Mouse (Mus musculus) CH12.LX (cell line): ENCODE measurements around the gene Gm9573. TPM values are rescaled to one million over a fixed set of nuclear protein-coding genes. Genes with fewer than 3 reads are reported as not detected.
A peak's percentile ranks its signal among the peaks of the same experiment; 100 is the strongest.

ENCODE experiments used
- DNase-seq: peaks from one replicate; pipeline ENCODE4 v3.0.0-alpha.2; 2013; ENCODE audit errors: extremely low read depth
- H3K27ac ChIP-seq: 2 replicates; pipeline ENCODE4 v1.5.1; 2012; ENCODE audit warnings: low read depth, mild to moderate bottlenecking, control low read depth, moderate library complexity; ENCODE audit not compliant: insufficient read depth
- H3K27me3 ChIP-seq: replicated peaks from 2 replicates; pipeline ENCODE3; 2012; ENCODE audit warnings: inconsistent platforms
- H3K36me3 ChIP-seq, 2 experiments: replicated peaks in 1 of 2; 2 replicates each; pipeline versions ENCODE3 to v1.6.1; 2012; ENCODE audit warnings: inconsistent platforms in 1 of 2, low read length in 1 of 2, mild to moderate bottlenecking in 1 of 2, mixed read lengths in 1 of 2, moderate library complexity in 1 of 2; ENCODE audit not compliant: control insufficient read depth in 1 of 2, insufficient read depth in 1 of 2
- H3K4me1 ChIP-seq, 2 experiments: 2 replicates each; pipeline ENCODE4 v1.6.1; 2012; ENCODE audit warnings: inconsistent platforms in 1 of 2, moderate library complexity in 1 of 2; ENCODE audit not compliant: insufficient read depth in 2 of 2, control insufficient read depth in 1 of 2
- H3K4me2 ChIP-seq: 2 replicates; pipeline ENCODE4 v1.6.1; 2012; ENCODE audit warnings: low read depth, mild to moderate bottlenecking, control low read depth; ENCODE audit not compliant: poor library complexity, insufficient read depth, severe bottlenecking
- H3K4me3 ChIP-seq, 3 experiments: fragments of 150-350 bp in 1 of 3; sonication (generic) in 1 of 3; replicated peaks in 1 of 3; 2 replicates each; pipeline versions ENCODE3 to v1.5.1; 2011 to 2012; ENCODE audit warnings: low read depth in 2 of 3, low read length in 2 of 3, mild to moderate bottlenecking in 2 of 3, moderate library complexity in 2 of 3, control low read depth in 1 of 3, improper control_type of control experiment in 1 of 3, inconsistent platforms in 1 of 3, mixed read lengths in 1 of 3; ENCODE audit not compliant: poor library complexity in 1 of 3
- H3K79me2 ChIP-seq: replicated peaks from 2 replicates; pipeline ENCODE4 v1.6.1; 2012; ENCODE audit warnings: mild to moderate bottlenecking, moderate library complexity; ENCODE audit not compliant: control insufficient read depth, poor library complexity, insufficient read depth, severe bottlenecking; ENCODE audit errors: extremely low read depth
- H3K9ac ChIP-seq: 2 replicates; pipeline ENCODE4 v1.6.1; 2012; ENCODE audit warnings: low read depth, mild to moderate bottlenecking, control low read depth, moderate library complexity; ENCODE audit not compliant: insufficient read depth
- H3K9me3 ChIP-seq: replicated peaks from 2 replicates; pipeline ENCODE3; 2012; ENCODE audit warnings: low read length, inconsistent platforms, mixed read lengths
- BHLHE40 ChIP-seq: IDR thresholded peaks from 2 replicates; pipeline ENCODE4 v1.6.1; 2011; ENCODE audit warnings: mild to moderate bottlenecking, low read depth, low read length, improper control_type of control experiment
- CHD1 ChIP-seq: IDR thresholded peaks from 2 replicates; pipeline ENCODE4 v1.6.1; 2012; ENCODE audit warnings: low read depth, low read length, improper control_type of control experiment, inconsistent platforms
- CTCF ChIP-seq, 2 experiments: IDR thresholded peaks in 1 of 2; conservative IDR thresholded peaks in 1 of 2; 2 replicates each; pipeline ENCODE4 v1.5.1; 2011 to 2012; ENCODE audit warnings: low read depth in 2 of 2, low read length in 2 of 2, improper control_type of control experiment in 1 of 2, inconsistent platforms in 1 of 2, mild to moderate bottlenecking in 1 of 2, moderate library complexity in 1 of 2
- E2F4 ChIP-seq: IDR thresholded peaks from 2 replicates; pipeline ENCODE4 v1.6.1; 2011; ENCODE audit warnings: low read depth, low read length, improper control_type of control experiment; ENCODE audit not compliant: insufficient replicate concordance
- ELF1 ChIP-seq: IDR thresholded peaks from 2 replicates; pipeline ENCODE4 v1.6.1; 2014; ENCODE audit warnings: low read depth, mild to moderate bottlenecking, inconsistent platforms, low read length, improper control_type of control experiment
- ETS1 ChIP-seq: conservative IDR thresholded peaks from 2 replicates; pipeline ENCODE4 v1.6.1; 2012; ENCODE audit warnings: low read depth, mild to moderate bottlenecking, inconsistent platforms, low read length, improper control_type of control experiment, moderate library complexity
- JUND ChIP-seq: conservative IDR thresholded peaks from 2 replicates; pipeline ENCODE4 v1.6.1; 2011; ENCODE audit warnings: low read depth, low read length, improper control_type of control experiment
- KAT2A ChIP-seq: IDR thresholded peaks from 2 replicates; pipeline ENCODE4 v1.6.1; 2012; ENCODE audit warnings: low read length, improper control_type of control experiment, inconsistent platforms; ENCODE audit not compliant: insufficient replicate concordance
- MEF2A ChIP-seq: IDR thresholded peaks from 2 replicates; pipeline ENCODE4 v1.6.1; 2014; ENCODE audit warnings: low read depth, mild to moderate bottlenecking, inconsistent platforms, low read length, improper control_type of control experiment, borderline replicate concordance
- MXI1 ChIP-seq: IDR thresholded peaks from 2 replicates; pipeline ENCODE4 v1.6.1; 2011; ENCODE audit warnings: mild to moderate bottlenecking, low read depth, low read length, improper control_type of control experiment
- MYC ChIP-seq: IDR thresholded peaks from 2 replicates; pipeline ENCODE4 v1.6.1; 2011; ENCODE audit warnings: low read depth, mild to moderate bottlenecking, improper control_type of control experiment, low read length
- NELFE ChIP-seq: IDR thresholded peaks from 2 replicates; pipeline ENCODE4 v1.6.1; 2011; ENCODE audit warnings: low read depth, low read length, improper control_type of control experiment
- RAD21 ChIP-seq: IDR thresholded peaks from 2 replicates; pipeline ENCODE4 v1.6.1; 2011; ENCODE audit warnings: low read depth, mild to moderate bottlenecking, low read length, improper control_type of control experiment, moderate library complexity
- RCOR1 ChIP-seq: conservative IDR thresholded peaks from 2 replicates; pipeline ENCODE4 v1.6.1; 2012; ENCODE audit warnings: low read depth, mild to moderate bottlenecking, inconsistent platforms, low read length, improper control_type of control experiment
- SMC3 ChIP-seq: IDR thresholded peaks from 2 replicates; pipeline ENCODE4 v1.6.1; 2011; ENCODE audit warnings: low read depth, low read length, improper control_type of control experiment
- USF1 ChIP-seq: IDR thresholded peaks from 2 replicates; pipeline ENCODE4 v1.6.1; 2014; ENCODE audit warnings: low read depth, mild to moderate bottlenecking, inconsistent platforms, low read length, improper control_type of control experiment
- ZKSCAN1 ChIP-seq: IDR thresholded peaks from 2 replicates; pipeline ENCODE4 v1.6.1; 2012; ENCODE audit warnings: low read depth, inconsistent platforms, low read length, improper control_type of control experiment, borderline replicate concordance
- dilution Hi-C: fragments of 300-500 bp; cut with MboI; formaldehyde crosslinking; loops from 2 replicates; pipeline ENCODE4 v1.14.3; 2020; ENCODE audit warnings: low sequenced_read_pairs; ENCODE audit not compliant: extremely low pct_unique_long_range_greater_than_20kb, extremely low pct_ligation_motif_present
- in situ Hi-C: fragments of 300-500 bp; cut with MboI; formaldehyde crosslinking; loops from 3 replicates; pipeline ENCODE4 v1.14.3; 2019; ENCODE audit warnings: low sequenced_read_pairs, low pct_ligation_motif_present, low pct_unique_long_range_greater_than_20kb, mixed read lengths
- polyA plus RNA-seq: library from polyadenylated mRNA; unstranded; fragments of >175 nt; gene quantifications from 2 replicates; pipeline ENCODE4 v1.2.1, GENCODE M21; 2012; ENCODE audit warnings: low read depth; ENCODE audit not compliant: insufficient read length
- total RNA-seq, 2 experiments: library from RNA; depleted of rRNA; stranded (reverse); fragments of 300-350 nt in 1 of 2; fragments of >200 nt in 1 of 2; gene quantifications; 2 replicates each; pipeline ENCODE4 v1.2.3; 2012 to 2014

Gene Gm9573
- total and polyA plus RNA-seq, 3 experiments = not detected

GRCm38 (mm10) chr17:35591219-35591578, 35.2 kb downstream of the Gm9573 start:
- in situ Hi-C loops = no loop called here
- Histone ChIP-seq H3K27me3 (peaks cover 16% of the 10 kb centered on the region), H3K4me1 (peaks cover 0 to 6% of the 10 kb centered on the region in 2 experiments; a peak in 2 of 4 replicates), H3K9me3 (peaks cover 7% of the 10 kb centered on the region), H3K9ac (no peak overlapping the region), H3K4me2 (no peak overlapping the region), H3K79me2 (no peaks in the 10 kb centered on the region), H3K36me3 (no peaks in the 10 kb centered on the region), H3K27ac (no peak overlapping the region), H3K4me3 (no peak overlapping the region)
- DNase-seq = no peak
- no peak for TF ChIP-seq CHD1
- no peak for TF ChIP-seq ELF1
- TF ChIP-seq MYC = no peak
- no peak for TF ChIP-seq USF1
- TF ChIP-seq E2F4 = no peak
- no peak for TF ChIP-seq JUND
- no peak for TF ChIP-seq MEF2A
- no peak for TF ChIP-seq RCOR1
- TF ChIP-seq ZKSCAN1 = no peak
- dilution Hi-C loops = no loop called here

- H3K4me2 ChIP-seq = 0 out of 2 replicates have a peak overlapping the region, but pooled peaks have one; percentile 8
- TF ChIP-seq SMC3 = peak; percentile 66
- TF ChIP-seq MXI1 = peak; percentile 41; the same call in 1 of the 2 replicates
- 0 out of 2 replicates have a peak, but pooled peaks have one; percentile 39 for TF ChIP-seq MYC
- TF ChIP-seq NELFE = no peak
- TF ChIP-seq CTCF (conservative IDR thresholded peaks at IDR 0.05 in 1 of 2, IDR thresholded peaks at IDR 0.05 in 1 of 2; ENCODE audit: low read depth in 2 of 2, low read length in 2 of 2) = peak; percentile 81 to 97
- TF ChIP-seq ETS1 = no peak
- TF ChIP-seq KAT2A = no peak
- peak; percentile 56 for TF ChIP-seq RAD21
- 0 out of 2 replicates have a peak, but pooled peaks have one; percentile 22 for TF ChIP-seq BHLHE40
- TF ChIP-seq, all 38 proteins: peak for 6
- dilution Hi-C loops (no loop called here), in situ Hi-C loops (no loop called here)
- DNase-seq = peak; percentile 79
- no peaks in the 10 kb centered on the region for H3K36me3 ChIP-seq
- no peaks in the 10 kb centered on the region for H3K79me2 ChIP-seq
- H3K27ac ChIP-seq = no peak overlapping the region
- peaks cover 7% of the 10 kb centered on the region for H3K9me3 ChIP-seq
- no peak overlapping the region for H3K4me3 ChIP-seq
- peaks cover 15% of the 10 kb centered on the region for H3K27me3 ChIP-seq
- H3K4me1 ChIP-seq = peaks cover 0 to 6% of the 10 kb centered on the region in 2 experiments; a peak in 2 of 4 replicates
- no peak overlapping the region for H3K9ac ChIP-seq
Observed at GRCm38 (mm10) chr17:35590410-35591218, 35.8 kb downstream of the Gm9573 start.
